Mouse (Mus musculus) thymus, adult 2 months (tissue): ENCODE data around the gene Ppp1r14a.

ENCODE experiments used
- CTCF ChIP-seq: fragments of 200-500 bp; IDR thresholded peaks from 2 replicates; pipeline ENCODE4 v1.5.1; 2012; ENCODE audit warnings: mild to moderate bottlenecking, control low read depth, low read length, moderate library complexity, borderline replicate concordance; ENCODE audit not compliant: control insufficient read depth, poor library complexity, insufficient read depth; ENCODE audit errors: extremely low read depth
- POLR2A ChIP-seq: fragments of 200-500 bp; IDR thresholded peaks from 2 replicates; pipeline ENCODE4 v1.6.1; 2012; ENCODE audit warnings: mild to moderate bottlenecking, low read length, control low read depth, moderate library complexity; ENCODE audit not compliant: control insufficient read depth, poor library complexity, insufficient read depth; ENCODE audit errors: extremely low read depth

DNA sequence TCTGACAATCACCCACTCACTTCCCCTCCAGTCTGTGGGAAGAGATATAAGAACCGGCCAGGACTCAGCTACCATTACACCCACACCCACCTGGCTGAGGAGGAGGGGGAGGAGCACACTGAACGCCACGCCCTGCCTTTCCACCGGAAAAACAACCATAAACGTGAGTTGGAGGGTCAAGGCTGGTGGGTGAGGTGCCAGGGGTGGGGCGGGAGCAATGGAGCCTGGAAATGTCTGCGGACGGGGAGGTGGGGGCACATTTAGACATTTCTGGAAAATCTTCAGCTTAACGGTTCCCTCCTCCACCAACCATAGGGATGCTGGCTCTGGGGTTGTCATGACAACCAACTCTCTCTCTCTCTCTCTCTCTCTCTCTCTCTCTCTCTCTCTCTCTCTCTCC is 23.9 kb downstream of the Ppp1r14a start:
- TF ChIP-seq CTCF = no peak
- no peak for TF ChIP-seq POLR2A
